Comparison of ENCODE assay signal across 8 mouse cellular contexts in genomic region chr16:77015380-77016346, GRCm38 (mm10). TPM values are rescaled to one million over a fixed set of nuclear protein-coding genes. Genes with fewer than 3 reads are reported as not detected.
A peak's percentile ranks its signal among the peaks of the same experiment; 100 is the strongest.
DNase-seq lines count a peak whose midpoint lies in the region; ATAC-seq and TF ChIP-seq lines count a peak whose summit lies in the region.

No protein-coding gene starts in this region.

- 44% methylated on average over 4 of the region's 4 CpGs for WGBS in lung, embryonic 16.5 days
- 53% methylated on average over 4 of the region's 4 CpGs for WGBS in forebrain, embryonic 16.5 days
- WGBS in liver, embryonic 14.5 days (ENCODE audit: insufficient replicate concordance): 13% methylated on average over 4 of the region's 4 CpGs
- 45% methylated on average over 4 of the region's 4 CpGs for WGBS in stomach, embryonic 15.5 days

- no peaks in the 10 kb centered on the region for H3K36me3 ChIP-seq in lung, embryonic 16.5 days (ENCODE audit: control insufficient read depth, insufficient read depth, low read length)
- H3K36me3 ChIP-seq in forebrain, embryonic 16.5 days (ENCODE audit: control insufficient read depth, insufficient read depth): no peaks in the 10 kb centered on the region
- H3K36me3 ChIP-seq in liver, embryonic 14.5 days (replicated peaks; ENCODE audit: control insufficient read depth, insufficient read depth, low read depth): peaks cover 12% of the 10 kb centered on the region
- H3K36me3 ChIP-seq in stomach, embryonic 15.5 days: no peaks in the 10 kb centered on the region

- no peak for TF ChIP-seq CTCF in liver, embryonic 14.5 days (IDR thresholded peaks at IDR 0.05; ENCODE audit: low read depth)

- H3K27ac ChIP-seq in lung, embryonic 16.5 days (ENCODE audit: low read length): no peak overlapping the region
- no peak overlapping the region for H3K27ac ChIP-seq in forebrain, embryonic 16.5 days (ENCODE audit: low read length)
- peak overlapping the region; percentile 66 for H3K27ac ChIP-seq in liver, embryonic 14.5 days
- H3K27ac ChIP-seq in stomach, embryonic 15.5 days: no peak overlapping the region

- H3K4me2 ChIP-seq in lung, embryonic 16.5 days (ENCODE audit: low read depth, low read length): peak overlapping the region; percentile 79
- H3K4me2 ChIP-seq in forebrain, embryonic 16.5 days (ENCODE audit: low read length): peak overlapping the region; percentile 81
- H3K4me2 ChIP-seq in liver, embryonic 14.5 days (ENCODE audit: low read depth): peak overlapping the region; percentile 88
- peak overlapping the region; percentile 59 for H3K4me2 ChIP-seq in stomach, embryonic 15.5 days

- no peak overlapping the region for H3K9ac ChIP-seq in lung, embryonic 16.5 days (ENCODE audit: low read length)
- no peak overlapping the region for H3K9ac ChIP-seq in forebrain, embryonic 16.5 days (replicated peaks; ENCODE audit: low read depth, low read length)
- peak overlapping the region; percentile 86 for H3K9ac ChIP-seq in liver, embryonic 14.5 days (replicated peaks)
- H3K9ac ChIP-seq in stomach, embryonic 15.5 days: no peak overlapping the region

- no peak for ATAC-seq in lung, embryonic 16.5 days (ENCODE audit: low read depth)
- ATAC-seq in forebrain, embryonic 16.5 days: no peak
- no peak for ATAC-seq in liver, embryonic 14.5 days (ENCODE audit: insufficient read depth)
- ATAC-seq in stomach, embryonic 15.5 days (ENCODE audit: insufficient read depth, low FRiP score, low read depth): no peak

- H3K27me3 ChIP-seq in lung, embryonic 16.5 days (ENCODE audit: control insufficient read depth, insufficient read depth, low read depth, low read length): no peaks in the 10 kb centered on the region
- H3K27me3 ChIP-seq in forebrain, embryonic 16.5 days (replicated peaks; ENCODE audit: control insufficient read depth, insufficient read depth, low read length): no peaks in the 10 kb centered on the region
- H3K27me3 ChIP-seq in liver, embryonic 14.5 days (ENCODE audit: control insufficient read depth, insufficient read depth, low read length): no peaks in the 10 kb centered on the region
- no peaks in the 10 kb centered on the region for H3K27me3 ChIP-seq in stomach, embryonic 15.5 days (replicated peaks)

- peaks cover 22% of the 10 kb centered on the region for H3K4me1 ChIP-seq in lung, embryonic 16.5 days (replicated peaks; ENCODE audit: control insufficient read depth, insufficient read depth, low read length)
- H3K4me1 ChIP-seq in forebrain, embryonic 16.5 days (replicated peaks; ENCODE audit: control insufficient read depth, insufficient read depth, low read length): peaks cover 19% of the 10 kb centered on the region
- peaks cover 31 to 37% of the 10 kb centered on the region in 2 experiments for H3K4me1 ChIP-seq in liver, embryonic 14.5 days (replicated peaks; ENCODE audit: control insufficient read depth in 2 of 2, insufficient read depth in 2 of 2, low read length in 1 of 2)
- H3K4me1 ChIP-seq in stomach, embryonic 15.5 days: peaks cover 6% of the 10 kb centered on the region

- H3K4me3 ChIP-seq in lung, embryonic 16.5 days (ENCODE audit: low read length): peak overlapping the region; percentile 83
- H3K4me3 ChIP-seq in forebrain, embryonic 16.5 days (replicated peaks; ENCODE audit: low read length): no peak overlapping the region
- H3K4me3 ChIP-seq in liver, embryonic 14.5 days (ENCODE audit: insufficient read depth in 1 of 2, low read depth in 2 of 2, low read length in 2 of 2): peak overlapping the region; percentile 93 to 96
- peak overlapping the region; percentile 78 for H3K4me3 ChIP-seq in stomach, embryonic 15.5 days (replicated peaks)

- no peaks in the 10 kb centered on the region for H3K9me3 ChIP-seq in lung, embryonic 16.5 days (ENCODE audit: control insufficient read depth, low read length)
- no peaks in the 10 kb centered on the region for H3K9me3 ChIP-seq in forebrain, embryonic 16.5 days (ENCODE audit: control insufficient read depth, low read length)
- no peaks in the 10 kb centered on the region for H3K9me3 ChIP-seq in liver, embryonic 14.5 days (ENCODE audit: control insufficient read depth, low read length)
- H3K9me3 ChIP-seq in stomach, embryonic 15.5 days: no peaks in the 10 kb centered on the region

- no peak for DNase-seq in lung, adult 18-20 months
- no peak for DNase-seq in liver, embryonic 14.5 days (ENCODE audit: low read depth in 3 of 3, low spot score in 3 of 3)
- no peak for DNase-seq in urinary bladder, adult 18-20 months (ENCODE audit: low spot score in 2 of 2)
- DNase-seq in spleen, postnatal 36 days (ENCODE audit: low spot score in 2 of 2): no peak
- DNase-seq in spleen, adult 18-20 months: no peak

- no peak for TF ChIP-seq EP300 in liver, embryonic 14.5 days (IDR thresholded peaks at IDR 0.05; ENCODE audit: low read depth)

RNA-seq across cellular contexts. Expression of gene Usp25, which starts 2.2 kb away (rescaled TPM):
- polyA plus RNA-seq in lung, embryonic 16.5 days (2015; fragmentation: Nextera tagmentation; extraction: Ambion mirVana): 9.9 and 15.4 TPM in 2 replicates
- 10.9 and 11.2 TPM in 2 replicates for polyA plus RNA-seq in forebrain, embryonic 16.5 days (2015; fragmentation: Nextera tagmentation; extraction: Ambion mirVana)
- 18.2 and 30.4 TPM in 2 replicates for polyA plus RNA-seq in liver, embryonic 14.5 days (2012; rRNA removed)
- polyA plus RNA-seq in liver, embryonic 14.5 days (2014; fragmentation: Nextera tagmentation; extraction: Ambion mirVana): 45.5 and 51.8 TPM in 2 replicates
- polyA plus RNA-seq in stomach, embryonic 15.5 days (2015; fragmentation: Nextera tagmentation; extraction: Ambion mirVana): 25.4 and 27.9 TPM in 2 replicates
